Mouse (Mus musculus) mouse embryonic stem cell (cell line): ENCODE data around the gene Prkrip1.

ENCODE experiments used
- in situ Hi-C, 2 experiments: fragments of 300-500 bp; cut with MboI; formaldehyde crosslinking; loops; 1 replicate in 1 of 2; 3 replicates in 1 of 2; pipeline ENCODE4 v1.14.3; 2019 to 2020; ENCODE audit warnings: low sequenced_read_pairs in 2 of 2, low pct_unique_long_range_greater_than_20kb in 1 of 2, mixed read lengths in 1 of 2; ENCODE audit not compliant: unreplicated experiment in 1 of 2

The Prkrip1 gene

GRCm38 (mm10) chr5:136198474-136199391 is at the start of gene Prkrip1:
Prkrip1 (minus strand) TSS chr5:136198963.
- in situ Hi-C loops, result loop anchor here (5.0 to 10.0 kb wide), 2 partner anchors 46 to 54 kb away; partner anchors contain the start of gene Sh2b2 (in 1 of the 2)

DNA sequence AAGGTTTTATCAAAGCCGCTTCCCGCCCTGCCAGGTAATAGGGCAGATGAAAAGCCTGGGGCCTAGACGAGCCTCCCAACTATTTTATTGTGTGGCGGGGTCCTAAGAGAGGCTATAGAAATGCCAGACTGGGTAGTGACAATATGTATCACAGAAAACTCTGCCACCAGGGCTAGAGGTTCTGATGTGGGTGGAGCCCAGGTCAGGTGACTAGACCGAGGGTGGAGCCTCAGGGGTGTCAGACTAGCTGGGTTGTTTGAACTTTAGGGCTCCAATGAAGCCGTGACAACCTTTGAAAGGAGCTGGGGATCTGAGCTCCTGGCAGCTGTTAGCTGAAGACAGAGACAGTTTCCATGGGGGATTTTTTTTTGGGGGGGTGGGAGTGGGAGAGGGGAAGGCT is 49.7 kb upstream of the Prkrip1 start:
- in situ Hi-C loops, result loop anchor here in 1 of 2 experiments (10.0 kb wide), 1 partner anchor 54 kb away; the partner anchor contains the start of gene Prkrip1

DNA sequence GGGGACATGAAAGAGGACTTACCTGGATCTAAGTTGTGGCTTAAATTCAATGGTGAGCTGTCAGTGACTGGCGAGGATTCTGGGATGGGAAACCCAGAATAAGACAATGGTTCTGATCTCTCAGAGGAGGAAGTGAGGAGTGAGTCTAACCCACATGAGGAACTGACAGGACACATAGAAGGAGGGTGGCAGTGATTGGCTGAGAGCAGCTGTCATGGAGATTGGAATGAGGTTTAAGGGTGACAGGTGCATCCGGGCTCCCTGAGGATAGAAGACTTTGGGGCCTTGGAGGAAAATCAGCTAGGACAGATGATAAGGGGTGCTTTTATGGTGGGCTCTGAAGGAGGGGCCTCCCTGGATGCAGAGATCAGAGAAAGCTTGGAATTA is 47.7 kb upstream of the Prkrip1 start, which contains the start of gene Sh2b2:
Gene Sh2b2 (minus strand): TSS at position 105 of the 387 bp plus-strand sequence.
- in situ Hi-C loops, result loop anchor here in 1 of 2 experiments (10.0 kb wide), 1 partner anchor 52 kb away; the partner anchor contains the start of gene Prkrip1

GRCm38 (mm10) chr5:136245541-136246451 is 47.0 kb upstream of the Prkrip1 start:
- in situ Hi-C loops, result loop anchor here in 1 of 2 experiments (10.0 kb wide), 1 partner anchor 51 kb away; the partner anchor contains the start of gene Prkrip1

DNA sequence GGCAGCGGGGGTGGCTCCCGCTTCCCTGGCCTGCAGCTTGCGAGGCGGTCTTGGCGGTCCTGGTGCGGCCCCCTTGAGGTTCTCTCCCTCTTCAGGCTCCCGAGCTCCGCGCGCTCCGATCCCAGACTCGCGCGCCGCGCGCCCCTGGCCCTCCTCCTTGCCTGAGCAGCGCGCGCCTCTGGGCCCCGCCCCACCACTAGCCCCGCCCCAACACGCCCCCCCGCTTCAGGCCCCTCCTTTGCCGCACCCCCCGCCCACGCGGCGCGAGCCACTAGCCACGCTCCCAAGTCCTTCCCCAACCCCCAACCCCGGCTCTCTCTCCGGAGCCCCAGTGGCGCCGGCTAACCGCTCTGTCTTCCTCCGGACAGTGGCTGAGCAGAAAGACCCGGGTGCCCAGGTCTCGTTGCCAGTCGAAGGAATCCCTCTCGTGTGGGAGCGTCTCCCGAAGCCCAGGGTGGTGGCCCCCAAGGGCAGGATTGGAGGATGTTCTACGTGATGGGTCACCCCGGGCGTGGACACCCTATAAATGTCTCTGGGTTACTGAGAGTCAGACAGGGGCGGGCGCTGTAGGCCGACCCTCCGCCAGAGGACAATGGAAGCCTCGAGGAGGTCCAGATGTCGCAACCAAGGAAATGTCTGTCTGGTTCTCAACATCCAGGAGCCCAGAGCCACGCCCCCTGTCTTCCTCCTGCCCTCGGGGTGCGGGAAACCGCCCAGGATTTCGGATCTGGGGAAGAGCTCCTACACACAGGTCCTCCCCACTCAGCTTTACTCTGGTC is 46.2 kb upstream of the Prkrip1 start:
- in situ Hi-C loops, result loop anchor here in 1 of 2 experiments (10.0 kb wide), 1 partner anchor 50 kb away; the partner anchor contains the start of gene Prkrip1

DNA sequence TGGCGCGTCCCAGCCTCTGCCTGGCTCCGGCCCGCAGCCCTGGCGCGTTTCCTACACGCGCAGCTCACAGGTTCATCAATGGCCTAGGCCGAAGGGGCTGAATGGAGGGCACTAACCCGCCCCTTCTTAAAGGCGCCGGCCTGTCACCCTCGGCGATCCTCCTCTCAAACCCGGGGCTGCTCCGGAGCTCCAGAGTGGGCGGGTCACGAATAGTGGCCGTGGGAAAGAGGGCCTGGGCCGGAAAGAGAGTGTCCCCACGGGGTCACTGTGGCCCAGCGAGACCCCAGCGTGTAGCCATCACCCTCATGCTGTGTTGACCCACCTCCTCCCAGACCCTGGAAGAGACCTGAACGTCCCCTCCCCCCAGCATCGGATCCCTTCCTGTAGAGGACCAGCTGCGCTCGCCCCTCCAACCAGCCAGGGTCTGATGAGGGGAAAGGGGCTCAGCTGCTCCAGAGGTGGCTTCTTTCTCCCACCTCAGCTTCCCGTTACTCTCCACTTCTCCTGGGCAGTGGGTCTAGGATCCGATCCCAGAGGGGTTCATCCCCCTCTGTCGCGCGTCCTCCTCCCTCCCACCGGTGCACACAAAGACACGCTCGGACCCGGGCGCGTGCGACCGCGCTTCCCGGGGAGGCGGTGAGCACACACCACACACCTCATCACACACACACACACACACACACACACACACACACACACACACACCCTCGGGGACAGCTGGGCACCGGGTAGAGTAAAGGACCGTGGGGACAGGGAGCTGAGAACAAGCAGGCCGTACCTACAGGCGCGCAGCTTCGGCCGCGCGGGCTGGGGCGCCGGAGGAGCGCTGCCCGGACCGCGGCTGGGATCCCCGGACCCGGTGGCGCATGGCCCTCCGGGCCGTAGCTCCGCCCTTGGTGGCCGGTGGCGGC is 45.3 kb upstream of the Prkrip1 start:
- in situ Hi-C loops, result loop anchor here in 1 of 2 experiments (10.0 kb wide), 1 partner anchor 49 kb away; the partner anchor contains the start of gene Prkrip1

- in situ Hi-C loops, result loop anchor here in 1 of 2 experiments (10.0 kb wide), 1 partner anchor 46 kb away; the partner anchor contains the start of gene Prkrip1
These were observed 42.4 kb upstream of the Prkrip1 start for GRCm38 (mm10) chr5:136241161-136241560.

- in situ Hi-C loops, result loop anchor here in 1 of 2 experiments (10.0 kb wide), 1 partner anchor 46 kb away; the partner anchor contains the start of gene Prkrip1
These were observed 41.6 kb upstream of the Prkrip1 start for GRCm38 (mm10) chr5:136240381-136240780.

DNA sequence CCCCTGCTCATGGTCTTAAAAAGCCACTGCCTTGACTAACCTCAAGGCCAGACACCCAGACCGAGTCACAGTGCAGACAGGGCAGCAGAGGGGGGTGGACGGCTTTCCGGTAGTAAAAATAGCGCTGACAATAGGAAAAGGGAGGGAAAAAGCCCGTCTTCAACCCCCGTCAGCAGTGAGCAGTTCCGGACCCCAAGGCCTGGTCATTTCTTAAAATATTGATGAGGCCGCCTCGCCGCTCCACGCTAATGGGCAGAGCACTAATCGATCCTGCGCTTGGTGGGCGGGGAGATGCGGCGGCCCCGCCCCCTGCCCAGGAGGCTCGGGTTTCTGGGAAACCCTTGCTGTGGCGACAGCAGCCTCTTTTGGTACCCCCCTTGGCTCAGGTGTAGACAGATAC is 38.8 kb upstream of the Prkrip1 start:
- in situ Hi-C loops, result no loop called here

- in situ Hi-C loops, result no loop called here
These were observed 37.8 kb upstream of the Prkrip1 start for GRCm38 (mm10) chr5:136236611-136237010.

- in situ Hi-C loops, result no loop called here
These were observed 31.7 kb upstream of the Prkrip1 start for GRCm38 (mm10) chr5:136230348-136231035.

DNA sequence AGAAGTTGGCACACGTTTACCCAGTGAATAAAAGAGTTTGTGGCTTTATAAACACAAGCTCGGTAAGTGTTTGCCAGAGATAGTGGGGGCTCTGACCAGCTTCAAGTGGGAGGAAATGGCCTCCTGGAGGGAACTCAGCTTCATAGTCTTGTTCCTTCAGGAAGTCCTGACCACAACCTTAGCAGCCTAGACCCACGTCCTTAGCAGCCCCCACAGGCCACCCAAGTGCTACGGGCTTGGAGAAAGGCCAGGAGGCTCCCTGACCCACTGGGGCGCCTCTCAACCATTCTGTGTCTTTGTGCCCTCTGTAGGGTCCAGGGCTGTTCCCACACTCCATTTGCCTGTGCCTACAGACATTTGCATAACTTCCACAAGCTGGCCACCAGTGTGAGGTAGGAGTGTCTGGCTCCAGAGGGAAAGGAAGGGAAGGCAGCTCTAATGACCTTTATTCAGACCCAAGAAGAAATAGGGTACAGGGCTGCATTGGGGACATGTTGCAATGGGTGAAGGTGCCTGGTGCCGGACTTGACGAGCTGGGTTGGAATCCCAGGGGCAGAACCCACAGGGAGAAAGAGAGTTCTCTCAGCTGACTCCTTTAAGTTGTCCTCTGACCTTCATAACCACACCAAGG is 27.6 kb upstream of the Prkrip1 start:
- in situ Hi-C loops, result no loop called here

DNA sequence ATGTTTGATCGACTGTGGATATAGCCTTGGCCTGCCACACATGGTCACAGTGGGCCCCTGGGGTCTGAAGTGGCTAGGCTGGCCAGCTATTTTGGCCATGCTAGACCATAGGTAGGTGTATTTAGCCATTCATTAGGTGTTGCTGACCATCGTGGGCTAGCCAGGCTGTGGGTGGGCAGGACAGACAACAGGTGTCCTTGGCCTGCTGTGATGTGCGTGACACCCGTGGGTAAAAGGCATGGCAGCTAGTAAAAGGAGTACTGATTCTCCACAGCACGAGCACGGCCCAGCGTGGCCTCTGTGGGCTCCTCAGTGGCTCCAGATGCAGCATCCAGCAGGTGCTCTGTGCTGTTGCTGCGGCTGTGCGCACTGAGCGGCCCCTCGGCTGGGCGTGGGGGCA is 19.8 kb upstream of the Prkrip1 start:
- in situ Hi-C loops, result loop anchor here in 1 of 2 experiments (5.0 kb wide), 1 partner anchor 34 kb away; no protein-coding TSS in a partner anchor

- in situ Hi-C loops, result loop anchor here in 1 of 2 experiments (5.0 kb wide), 1 partner anchor 34 kb away; no protein-coding TSS in a partner anchor
These were observed 19.2 kb upstream of the Prkrip1 start for GRCm38 (mm10) chr5:136217932-136218381.

DNA sequence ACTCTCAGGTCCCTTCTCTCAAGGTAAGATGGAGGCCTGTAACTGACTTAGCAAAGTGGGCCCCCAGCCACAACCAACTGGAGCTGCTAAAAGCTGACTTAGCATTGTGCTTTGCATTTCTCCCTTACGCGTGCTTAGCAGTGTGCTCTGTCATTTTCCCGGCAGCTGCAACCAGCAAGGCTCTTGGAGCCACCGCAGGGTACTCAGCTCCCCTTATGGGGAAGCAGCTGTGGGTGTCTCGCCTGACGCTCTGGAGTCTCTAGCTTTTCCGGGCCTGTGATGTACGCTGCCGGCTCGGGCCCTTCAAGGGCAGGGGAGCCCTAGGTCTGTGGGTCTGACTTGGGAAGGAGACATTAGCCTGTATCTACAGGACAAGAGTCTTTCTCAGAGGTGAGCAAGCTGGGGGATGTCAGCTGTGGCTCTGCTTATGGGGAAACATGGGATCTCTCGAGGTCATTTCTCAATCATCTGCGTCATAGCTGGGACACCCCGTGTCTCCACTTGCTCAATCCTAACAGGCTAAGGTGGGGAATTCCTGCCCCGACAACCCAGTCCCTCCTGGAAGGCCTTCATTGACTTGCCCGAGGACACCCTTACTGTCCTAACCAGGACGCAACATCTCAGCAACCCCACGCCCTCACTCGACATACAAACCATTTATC is 18.4 kb upstream of the Prkrip1 start:
- in situ Hi-C loops, result loop anchor here in 1 of 2 experiments (5.0 kb wide), 1 partner anchor 35 kb away; no protein-coding TSS in a partner anchor
